Mouse (Mus musculus) heart, postnatal 14 days (tissue): ENCODE data around the gene Sidt1. TPM values are rescaled to one million over a fixed set of nuclear protein-coding genes. Genes with fewer than 3 reads are reported as not detected.

Experiments used
- DNase-seq, 2 experiments: peaks; one replicate each; pipeline ENCODE4 v3.0.0; 2021 to 2022
- intact Hi-C: fragments of 180-260 bp; cut with DNase I; formaldehyde crosslinking; loops from one replicate; pipeline ENCODE4 v1.15.1; 2025
- total RNA-seq, 2 experiments: library from RNA; stranded (reverse); gene quantifications; 2 replicates each; pipeline ENCODE4 v1.2.3; 2021

The Sidt1 gene
- total RNA-seq, 2 experiments from 2014 or later: 0.49 to 0.74 TPM

GRCm38 (mm10) chr16:44190968-44191367 lies 142.0 kb downstream of the Sidt1 start:
- DNase-seq: no peak
- intact Hi-C loops: no loop called here

Other genes with a start within 250 kb of the Sidt1 start
- 10 to 100 TPM; 37.8 to 39.6 TPM for gene Atp6v1a, start 193.5 kb downstream of the Sidt1 start, total RNA-seq
- gene Naa50, start 193.4 kb downstream of the Sidt1 start, total RNA-seq: 10 to 100 TPM; 52.5 to 56.0 TPM
- 10 to 100 TPM; 21.0 to 22.3 TPM for gene Usf3, start 159.9 kb downstream of the Sidt1 start, total RNA-seq
- gene Spice1, start 13.9 kb upstream of the Sidt1 start, total RNA-seq: 10 to 100 TPM in 1 of 2 experiments, 1 to 10 TPM in 1; 8.8 to 10.0 TPM
- under 1 TPM in 1 of 2 experiments, not detected in 1; 0.31 TPM for gene Cfap44, start 61.6 kb upstream of the Sidt1 start, total RNA-seq
- gene Boc, start 225.7 kb upstream of the Sidt1 start, total RNA-seq: 1 to 10 TPM; 7.1 to 8.6 TPM